Mouse (Mus musculus) thymus, adult 2 months (tissue): ENCODE data around the gene Schip1. TPM values are rescaled to one million over a fixed set of nuclear protein-coding genes. Genes with fewer than 3 reads are reported as not detected.

Source experiments
- DNase-seq: peaks from one replicate; pipeline ENCODE4 v3.0.0; 2021
- H3K27ac ChIP-seq: fragments of 200-500 bp; 2 replicates; pipeline ENCODE4 v1.5.1; 2012; ENCODE audit warnings: low read length, control low read depth; ENCODE audit not compliant: control insufficient read depth, insufficient read depth
- H3K27me3 ChIP-seq: fragments of 200-500 bp; 2 replicates; pipeline ENCODE4 v1.6.1; 2012; ENCODE audit warnings: mild to moderate bottlenecking, low read length, moderate library complexity, mixed read lengths; ENCODE audit not compliant: control insufficient read depth, insufficient read depth
- H3K36me3 ChIP-seq: fragments of 200-500 bp; 2 replicates; pipeline ENCODE4 v1.6.1; 2012; ENCODE audit warnings: mild to moderate bottlenecking, low read length, moderate library complexity; ENCODE audit not compliant: control insufficient read depth, insufficient read depth
- H3K4me1 ChIP-seq: fragments of 200-500 bp; replicated peaks from 2 replicates; pipeline ENCODE4 v1.6.1; 2012; ENCODE audit warnings: low read length; ENCODE audit not compliant: control insufficient read depth, insufficient read depth
- H3K4me3 ChIP-seq: fragments of 200-500 bp; 2 replicates; pipeline ENCODE4 v1.5.1; 2012; ENCODE audit warnings: mild to moderate bottlenecking, low read length, control low read depth, moderate library complexity; ENCODE audit not compliant: control insufficient read depth, insufficient read depth
- CTCF ChIP-seq: fragments of 200-500 bp; IDR thresholded peaks from 2 replicates; pipeline ENCODE4 v1.5.1; 2012; ENCODE audit warnings: mild to moderate bottlenecking, control low read depth, low read length, moderate library complexity, borderline replicate concordance; ENCODE audit not compliant: control insufficient read depth, poor library complexity, insufficient read depth; ENCODE audit errors: extremely low read depth
- POLR2A ChIP-seq: fragments of 200-500 bp; IDR thresholded peaks from 2 replicates; pipeline ENCODE4 v1.6.1; 2012; ENCODE audit warnings: mild to moderate bottlenecking, low read length, control low read depth, moderate library complexity; ENCODE audit not compliant: control insufficient read depth, poor library complexity, insufficient read depth; ENCODE audit errors: extremely low read depth
- WGBS: fragments of 180-500 bp; shearing (Covaris S2); methylation state at CpG from one replicate; pipeline ENCODE4 v1.1.7; 2018; 5-methylcytosine and 5-hydroxymethylcytosine counted together
- polyA plus RNA-seq: library from polyadenylated mRNA; depleted of rRNA; stranded (reverse); fragments of >200 nt; gene quantifications from 2 replicates; pipeline ENCODE4 v1.2.3, GENCODE M21; 2012

The Schip1 gene
- polyA plus RNA-seq, 1 experiment = 3.2 TPM

- H3K27ac ChIP-seq = no peak overlapping the region
- 88% methylated on average over 9 of the region's 9 CpGs for WGBS
- H3K36me3 ChIP-seq = no peaks in the 10 kb centered on the region
- no peaks in the 10 kb centered on the region for H3K27me3 ChIP-seq
- no peak for DNase-seq
- H3K4me1 ChIP-seq = no peaks in the 10 kb centered on the region
- no peak overlapping the region for H3K4me3 ChIP-seq
- TF ChIP-seq CTCF = no peak
- TF ChIP-seq POLR2A = no peak
These were observed 492.3 kb downstream of the Schip1 start for GRCm38 (mm10) chr3:68556891-68557290.

GRCm38 (mm10) chr3:68558744-68559143, 494.1 kb downstream of the Schip1 start:
- TF ChIP-seq CTCF (no peak), POLR2A (no peak)
- no peak overlapping the region for H3K27ac ChIP-seq
- H3K4me1 ChIP-seq = no peaks in the 10 kb centered on the region
- no peak for DNase-seq
- WGBS = 89% methylated on average over 6 of the region's 6 CpGs
- H3K27me3 ChIP-seq = no peaks in the 10 kb centered on the region
- H3K4me3 ChIP-seq = no peak overlapping the region
- H3K36me3 ChIP-seq = no peaks in the 10 kb centered on the region

DNA sequence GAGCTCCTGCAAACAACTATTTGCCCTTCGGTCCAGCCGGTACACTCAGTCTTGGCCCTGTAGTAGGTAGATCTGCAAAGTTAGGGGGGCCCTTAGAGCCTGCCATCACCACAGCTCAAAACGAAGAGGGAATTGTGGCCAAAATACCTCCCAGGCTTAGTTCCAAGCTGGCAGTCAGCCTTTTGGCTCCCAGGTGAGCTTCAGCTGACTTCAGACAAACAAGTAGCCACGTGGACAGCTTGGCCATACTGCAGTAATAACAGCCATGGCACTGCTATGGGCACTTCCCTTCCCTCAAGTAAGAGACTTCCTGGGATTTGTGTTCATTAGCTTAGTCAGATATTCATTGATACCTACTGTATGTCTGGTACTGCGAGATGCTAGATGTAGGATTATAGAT, 495.5 kb downstream of the Schip1 start:
- 83% methylated on average over 5 of the region's 5 CpGs for WGBS
- Histone ChIP-seq H3K4me3 (no peak overlapping the region), H3K36me3 (no peaks in the 10 kb centered on the region), H3K27ac (no peak overlapping the region), H3K4me1 (no peaks in the 10 kb centered on the region), H3K27me3 (no peaks in the 10 kb centered on the region)
- TF ChIP-seq POLR2A (no peak), CTCF (no peak)
- no peak for DNase-seq

GRCm38 (mm10) chr3:68562838-68563237, 498.2 kb downstream of the Schip1 start:
- 93% methylated on average over 2 of the region's 2 CpGs for WGBS
- no peak for TF ChIP-seq POLR2A
- no peak for TF ChIP-seq CTCF
- no peak for DNase-seq
- no peak overlapping the region for H3K27ac ChIP-seq
- H3K4me3 ChIP-seq = no peak overlapping the region
- no peaks in the 10 kb centered on the region for H3K4me1 ChIP-seq
- H3K36me3 ChIP-seq = no peaks in the 10 kb centered on the region
- no peaks in the 10 kb centered on the region for H3K27me3 ChIP-seq

DNA sequence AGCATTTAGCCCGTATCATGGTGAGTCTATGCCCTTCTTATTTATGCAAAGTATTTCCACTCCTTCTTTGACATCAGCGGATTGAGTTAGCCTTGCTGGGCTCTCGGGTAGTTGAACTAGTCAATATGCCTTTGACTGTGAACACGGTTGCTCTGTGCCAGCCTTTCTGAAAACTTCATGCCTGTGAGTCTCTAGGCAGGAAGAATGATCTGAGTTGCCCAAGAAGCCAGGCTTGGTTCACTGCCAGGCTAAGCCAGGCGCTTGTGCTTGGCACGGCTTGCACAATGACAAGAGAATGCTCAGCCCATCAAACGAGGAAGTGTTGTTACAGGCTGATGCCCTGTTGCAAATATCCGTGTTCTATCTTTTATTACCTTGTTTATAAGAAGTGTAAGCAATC, 499.3 kb downstream of the Schip1 start:
- no peaks in the 10 kb centered on the region for H3K4me1 ChIP-seq
- 41% methylated on average over 8 of the region's 8 CpGs for WGBS
- TF ChIP-seq POLR2A (no peak), CTCF (no peak)
- DNase-seq = no peak
- H3K4me3 ChIP-seq = no peak overlapping the region
- no peak overlapping the region for H3K27ac ChIP-seq
- no peaks in the 10 kb centered on the region for H3K27me3 ChIP-seq
- H3K36me3 ChIP-seq = no peaks in the 10 kb centered on the region

GRCm38 (mm10) chr3:68564978-68565674, 500.5 kb downstream of the Schip1 start:
- Histone ChIP-seq H3K27me3 (no peaks in the 10 kb centered on the region), H3K36me3 (no peaks in the 10 kb centered on the region), H3K4me1 (no peaks in the 10 kb centered on the region), H3K27ac (no peak overlapping the region), H3K4me3 (no peak overlapping the region)
- DNase-seq = no peak
- WGBS = 93% methylated on average over 10 of the region's 10 CpGs
- TF ChIP-seq CTCF (no peak), POLR2A (no peak)

DNA sequence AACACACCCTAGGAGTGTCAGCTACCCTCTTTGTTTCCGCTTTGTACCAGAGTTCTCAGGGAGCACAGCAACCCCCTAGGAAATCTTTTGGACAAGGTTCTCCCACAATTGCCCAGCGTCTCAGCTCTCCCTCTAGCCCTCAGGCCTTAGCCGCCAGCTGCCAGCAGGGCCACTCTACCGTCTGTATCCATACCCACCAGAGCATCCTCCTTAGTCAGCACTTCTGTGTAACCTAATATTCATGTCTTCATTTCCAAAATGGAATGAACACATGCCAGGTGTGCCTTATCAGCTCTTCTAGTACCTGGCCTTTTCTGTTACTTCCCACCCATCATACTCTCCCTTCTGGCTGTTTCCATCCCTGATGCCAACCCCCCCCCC, 501.1 kb downstream of the Schip1 start:
- 91% methylated on average over 4 of the region's 4 CpGs for WGBS
- Histone ChIP-seq H3K27me3 (no peaks in the 10 kb centered on the region), H3K36me3 (no peaks in the 10 kb centered on the region), H3K4me1 (no peaks in the 10 kb centered on the region), H3K27ac (no peak overlapping the region), H3K4me3 (no peak overlapping the region)
- DNase-seq = no peak
- no peak for TF ChIP-seq CTCF
- TF ChIP-seq POLR2A = no peak
